Mouse (Mus musculus): ENCODE data around the gene Nipsnap3b. TPM values are rescaled to one million over a fixed set of nuclear protein-coding genes. Genes with fewer than 3 reads are reported as not detected.

Nipsnap3b gene
- polyA plus RNA-seq (2014; fragmentation: Nextera tagmentation; extraction: Ambion mirVana) = 73.4 and 79.9 TPM in 2 replicates

GRCm38 (mm10) chr4:53011732-53012361 is at the start of gene Nipsnap3b:
Gene Nipsnap3b (plus strand): TSS chr4:53011880.
- Histone ChIP-seq H3K4me3 (ENCODE audit: low read depth, low read length) (peak within 1 kb of the TSS; percentile 70), H3K9me3 (ENCODE audit: low read depth, low read length) (no peaks in the 10 kb centered on the region; the same call in 1 of the 2 replicates), H3K36me3 (ENCODE audit: insufficient read depth) (peaks cover 12% of the 10 kb centered on the region), H3K27ac (ENCODE audit: low read depth) (peak within 1 kb of the TSS; percentile 73), H3K27me3 (ENCODE audit: insufficient read depth, low read length) (no peaks in the 10 kb centered on the region), H3K4me2 (peak within 1 kb of the TSS; percentile 77), H3K4me1 (ENCODE audit: insufficient read depth) (no peaks in the 10 kb centered on the region; the same call in 1 of the 2 replicates), H3K9ac (peak within 1 kb of the TSS; percentile 68)
- DNase-seq = peak; percentile 98
- peak; percentile 96 for ATAC-seq (ENCODE audit: insufficient read depth)
- no peak for TF ChIP-seq CTCF (IDR thresholded peaks at IDR 0.05; ENCODE audit: low read depth)
- WGBS = under 1% methylated on average over 63 of the region's 63 CpGs

GRCm38 (mm10) chr4:52964247-52964646 is 47.4 kb upstream of the Nipsnap3b start, which contains the start of gene Olfr270:
Gene Olfr270 (plus strand): TSS chr4:52964547.
- DNase-seq (no peak), ATAC-seq (ENCODE audit: insufficient read depth) (no peak)
- no peak within 1 kb of the TSS for H3K9ac ChIP-seq
- H3K36me3 ChIP-seq (ENCODE audit: insufficient read depth) = no peaks in the 10 kb centered on the region
- no peak within 1 kb of the TSS for H3K27ac ChIP-seq (ENCODE audit: low read depth)
- no peaks in the 10 kb centered on the region for H3K4me1 ChIP-seq (ENCODE audit: insufficient read depth)
- no peaks in the 10 kb centered on the region for H3K9me3 ChIP-seq (ENCODE audit: low read depth, low read length)
- no peak for TF ChIP-seq CTCF (IDR thresholded peaks at IDR 0.05; ENCODE audit: low read depth)
- no peak within 1 kb of the TSS for H3K4me3 ChIP-seq (ENCODE audit: low read depth, low read length)
- H3K27me3 ChIP-seq (ENCODE audit: insufficient read depth, low read length) = no peaks in the 10 kb centered on the region
- no peak within 1 kb of the TSS for H3K4me2 ChIP-seq

GRCm38 (mm10) chr4:52985216-52985615 is 26.5 kb upstream of the Nipsnap3b start:
- no peak overlapping the region for H3K4me3 ChIP-seq (ENCODE audit: low read depth, low read length)
- no peaks in the 10 kb centered on the region for H3K9me3 ChIP-seq (ENCODE audit: low read depth, low read length)
- ATAC-seq (ENCODE audit: insufficient read depth) (no peak), DNase-seq (peak; percentile 51)
- H3K4me2 ChIP-seq = no peak overlapping the region
- WGBS = 73% methylated on average over 2 of the region's 2 CpGs
- H3K27ac ChIP-seq (ENCODE audit: low read depth) = no peak overlapping the region
- H3K4me1 ChIP-seq (ENCODE audit: insufficient read depth) = no peaks in the 10 kb centered on the region
- H3K36me3 ChIP-seq (ENCODE audit: insufficient read depth) = no peaks in the 10 kb centered on the region
- no peak overlapping the region for H3K9ac ChIP-seq
- H3K27me3 ChIP-seq (ENCODE audit: insufficient read depth, low read length) = no peaks in the 10 kb centered on the region
- peak; percentile 65 for TF ChIP-seq CTCF (IDR thresholded peaks at IDR 0.05; ENCODE audit: low read depth)

GRCm38 (mm10) chr4:52986266-52986665 is 25.4 kb upstream of the Nipsnap3b start:
- ATAC-seq (ENCODE audit: insufficient read depth) (no peak), DNase-seq (no peak)
- Histone ChIP-seq H3K36me3 (ENCODE audit: insufficient read depth) (no peaks in the 10 kb centered on the region), H3K27me3 (ENCODE audit: insufficient read depth, low read length) (no peaks in the 10 kb centered on the region), H3K9me3 (ENCODE audit: low read depth, low read length) (no peaks in the 10 kb centered on the region), H3K9ac (no peak overlapping the region), H3K4me1 (ENCODE audit: insufficient read depth) (no peaks in the 10 kb centered on the region), H3K27ac (ENCODE audit: low read depth) (no peak overlapping the region), H3K4me3 (ENCODE audit: low read depth, low read length) (no peak overlapping the region), H3K4me2 (no peak overlapping the region)
- WGBS = 81% methylated on average over 2 of the region's 2 CpGs
- no peak for TF ChIP-seq CTCF (IDR thresholded peaks at IDR 0.05; ENCODE audit: low read depth)

GRCm38 (mm10) chr4:52989248-52989647 is 22.4 kb upstream of the Nipsnap3b start, which contains the start of gene Nipsnap3a:
Gene Nipsnap3a (plus strand): TSS chr4:52989272.
- no peak for TF ChIP-seq CTCF (IDR thresholded peaks at IDR 0.05; ENCODE audit: low read depth)
- Histone ChIP-seq H3K9me3 (ENCODE audit: low read depth, low read length) (no peaks in the 10 kb centered on the region), H3K9ac (no peak within 1 kb of the TSS), H3K36me3 (ENCODE audit: insufficient read depth) (no peaks in the 10 kb centered on the region), H3K4me1 (ENCODE audit: insufficient read depth) (no peaks in the 10 kb centered on the region), H3K27me3 (ENCODE audit: insufficient read depth, low read length) (no peaks in the 10 kb centered on the region), H3K4me3 (ENCODE audit: low read depth, low read length) (no peak within 1 kb of the TSS), H3K4me2 (peak within 1 kb of the TSS; percentile 50), H3K27ac (ENCODE audit: low read depth) (no peak within 1 kb of the TSS)
- ATAC-seq (ENCODE audit: insufficient read depth) (peak; percentile 75), DNase-seq (peak; percentile 28)
- 17% methylated on average over 12 of the region's 12 CpGs for WGBS

- no peaks in the 10 kb centered on the region for H3K27me3 ChIP-seq (ENCODE audit: insufficient read depth, low read length)
- DNase-seq = no peak
- no peak overlapping the region for H3K4me2 ChIP-seq
- no peaks in the 10 kb centered on the region for H3K4me1 ChIP-seq (ENCODE audit: insufficient read depth)
- no peaks in the 10 kb centered on the region for H3K9me3 ChIP-seq (ENCODE audit: low read depth, low read length)
- ATAC-seq (ENCODE audit: insufficient read depth) = no peak
- 88% methylated on average over 6 of the region's 6 CpGs for WGBS
- H3K36me3 ChIP-seq (ENCODE audit: insufficient read depth) = no peaks in the 10 kb centered on the region
- no peak overlapping the region for H3K27ac ChIP-seq (ENCODE audit: low read depth)
- TF ChIP-seq CTCF (IDR thresholded peaks at IDR 0.05; ENCODE audit: low read depth) = no peak
- no peak overlapping the region for H3K4me3 ChIP-seq (ENCODE audit: low read depth, low read length)
- no peak overlapping the region for H3K9ac ChIP-seq
These were observed 12.2 kb upstream of the Nipsnap3b start for GRCm38 (mm10) chr4:52999449-52999848.

- ATAC-seq (ENCODE audit: insufficient read depth) = no peak
- 82% methylated on average over 8 of the region's 8 CpGs for WGBS
- Histone ChIP-seq H3K36me3 (ENCODE audit: insufficient read depth) (no peaks in the 10 kb centered on the region), H3K9me3 (ENCODE audit: low read depth, low read length) (no peaks in the 10 kb centered on the region), H3K4me3 (ENCODE audit: low read depth, low read length) (no peak overlapping the region), H3K9ac (no peak overlapping the region), H3K4me2 (no peak overlapping the region), H3K27me3 (ENCODE audit: insufficient read depth, low read length) (no peaks in the 10 kb centered on the region), H3K27ac (ENCODE audit: low read depth) (no peak overlapping the region), H3K4me1 (ENCODE audit: insufficient read depth) (no peaks in the 10 kb centered on the region)
- no peak for DNase-seq
- no peak for TF ChIP-seq CTCF (IDR thresholded peaks at IDR 0.05; ENCODE audit: low read depth)
These were observed 11.5 kb upstream of the Nipsnap3b start for GRCm38 (mm10) chr4:53000154-53000553.
